Mouse (Mus musculus): ENCODE data around the gene Mapkbp1. TPM values are rescaled to one million over a fixed set of nuclear protein-coding genes. Genes with fewer than 3 reads are reported as not detected.

Mapkbp1 gene
- polyA plus RNA-seq, 1 experiment from 2014 or later, result 1.1 TPM

DNA sequence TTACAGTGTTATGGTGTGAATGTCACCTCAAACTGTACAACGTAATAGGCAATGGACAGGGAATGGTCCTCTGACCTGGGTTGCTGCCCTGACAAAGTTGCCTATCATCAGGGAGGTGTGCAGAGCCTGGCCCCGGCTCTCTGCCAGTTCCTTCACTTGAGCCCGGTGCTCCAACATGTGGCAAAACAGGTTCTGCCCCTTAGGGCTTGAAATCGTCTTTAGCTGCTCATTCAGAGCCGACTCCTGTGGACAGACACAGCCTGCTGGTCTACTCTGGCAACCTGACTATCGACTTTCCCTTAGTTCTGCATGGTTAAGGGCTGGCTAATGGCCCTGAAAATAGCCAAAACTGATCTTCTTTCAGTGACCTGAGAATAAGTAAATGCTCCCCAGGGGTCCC, 87.7 kb downstream of the Mapkbp1 start:
- H3K4me2 ChIP-seq (replicated peaks; ENCODE audit: low read depth), result no peak overlapping the region
- WGBS, result 46% methylated on average over 6 of the region's 6 CpGs
- no peaks in the 10 kb centered on the region for H3K27me3 ChIP-seq (ENCODE audit: control insufficient read depth, insufficient read depth, low read length)
- ATAC-seq (ENCODE audit: low FRiP score, low TSS enrichment) (peak; percentile 61), DNase-seq (ENCODE audit: low spot score) (peak; percentile 78)
- no peaks in the 10 kb centered on the region for H3K9me3 ChIP-seq (ENCODE audit: control insufficient read depth, low read length)
- 0 out of 2 replicates have a peak, but pooled peaks cover 3% of the 10 kb centered on the region for H3K4me1 ChIP-seq (replicated peaks; ENCODE audit: control insufficient read depth, insufficient read depth)
- no peak overlapping the region for H3K9ac ChIP-seq (ENCODE audit: low read length)
- H3K36me3 ChIP-seq (ENCODE audit: control insufficient read depth, insufficient read depth, low read length), result no peaks in the 10 kb centered on the region
- no peak overlapping the region for H3K4me3 ChIP-seq (ENCODE audit: low read depth, low read length)
- TF ChIP-seq EP300 (optimal IDR thresholded peaks at IDR 0.05) (no peak), CTCF (IDR thresholded peaks at IDR 0.05; ENCODE audit: low read depth) (peak; percentile 22; the same call in 1 of the 2 replicates)
- H3K27ac ChIP-seq (replicated peaks), result peak overlapping the region; percentile 58

DNA sequence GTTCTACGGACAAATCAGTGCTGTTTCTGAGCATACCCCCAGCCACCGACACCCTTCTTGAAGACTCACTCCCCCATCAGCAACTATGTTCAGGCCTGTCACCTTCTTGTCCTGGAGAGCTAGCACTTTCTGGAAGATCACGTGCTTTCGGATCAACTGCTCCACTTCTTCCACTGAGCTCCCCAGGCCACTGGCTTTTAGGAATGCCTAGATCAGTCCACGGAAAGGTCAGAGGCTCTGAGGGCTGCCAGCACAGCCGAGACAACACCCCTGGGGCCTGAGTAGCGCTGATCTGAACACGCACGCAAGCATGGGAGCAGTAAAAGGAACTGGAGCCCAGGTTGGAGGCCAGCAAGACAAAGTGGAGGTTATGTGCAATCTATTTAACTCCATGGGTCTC, 88.2 kb downstream of the Mapkbp1 start:
- 71% methylated on average over 9 of the region's 9 CpGs for WGBS
- Histone ChIP-seq H3K27ac (replicated peaks) (peak overlapping the region; percentile 58), H3K9ac (ENCODE audit: low read length) (no peak overlapping the region)

DNA sequence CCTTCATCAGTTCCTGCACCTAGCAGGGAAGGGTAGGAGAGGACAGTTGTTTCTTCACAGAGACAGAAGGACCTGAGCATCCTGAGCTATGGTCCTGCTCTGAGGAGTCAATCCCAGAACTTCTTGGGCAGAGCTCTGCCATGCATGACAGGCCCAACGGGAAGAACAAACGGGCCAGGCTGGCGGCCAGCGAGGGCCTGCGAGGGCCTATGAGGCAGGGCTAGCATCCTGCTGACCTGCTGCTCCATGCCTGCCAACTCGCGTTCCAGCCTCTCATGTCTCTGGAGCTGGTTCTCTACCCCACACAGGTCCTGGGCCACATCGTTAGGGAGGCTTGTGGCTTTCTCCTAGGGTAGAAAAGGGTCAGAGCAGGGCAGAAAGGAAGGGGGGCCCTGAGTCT, 89.7 kb downstream of the Mapkbp1 start:
- Histone ChIP-seq H3K27ac (replicated peaks) (no peak overlapping the region), H3K36me3 (ENCODE audit: control insufficient read depth, insufficient read depth, low read length) (no peaks in the 10 kb centered on the region), H3K4me1 (replicated peaks; ENCODE audit: control insufficient read depth, insufficient read depth) (0 out of 2 replicates have a peak, but pooled peaks cover 3% of the 10 kb centered on the region), H3K4me2 (replicated peaks; ENCODE audit: low read depth) (no peak overlapping the region), H3K4me3 (ENCODE audit: low read depth, low read length) (no peak overlapping the region), H3K9ac (ENCODE audit: low read length) (no peak overlapping the region), H3K27me3 (ENCODE audit: control insufficient read depth, insufficient read depth, low read length) (no peaks in the 10 kb centered on the region), H3K9me3 (ENCODE audit: control insufficient read depth, low read length) (no peaks in the 10 kb centered on the region)
- 81% methylated on average over 8 of the region's 8 CpGs for WGBS
- DNase-seq (ENCODE audit: low spot score) (no peak), ATAC-seq (ENCODE audit: low FRiP score, low TSS enrichment) (no peak)
- no peak for TF ChIP-seq EP300 (optimal IDR thresholded peaks at IDR 0.05)
- TF ChIP-seq CTCF (IDR thresholded peaks at IDR 0.05; ENCODE audit: low read depth), result no peak

More for the DNA sequence above, 88.2 kb downstream of the Mapkbp1 start:
- no peaks in the 10 kb centered on the region for H3K9me3 ChIP-seq (ENCODE audit: control insufficient read depth, low read length)
- H3K4me2 ChIP-seq (replicated peaks; ENCODE audit: low read depth), result no peak overlapping the region
- ATAC-seq (ENCODE audit: low FRiP score, low TSS enrichment), result no peak
- no peaks in the 10 kb centered on the region for H3K27me3 ChIP-seq (ENCODE audit: control insufficient read depth, insufficient read depth, low read length)
- 0 out of 2 replicates have a peak, but pooled peaks cover 3% of the 10 kb centered on the region for H3K4me1 ChIP-seq (replicated peaks; ENCODE audit: control insufficient read depth, insufficient read depth)
- H3K4me3 ChIP-seq (ENCODE audit: low read depth, low read length), result no peak overlapping the region
- TF ChIP-seq EP300 (optimal IDR thresholded peaks at IDR 0.05) (no peak), CTCF (IDR thresholded peaks at IDR 0.05; ENCODE audit: low read depth) (no peak)
- H3K36me3 ChIP-seq (ENCODE audit: control insufficient read depth, insufficient read depth, low read length), result no peaks in the 10 kb centered on the region
- no peak for DNase-seq (ENCODE audit: low spot score)

DNA sequence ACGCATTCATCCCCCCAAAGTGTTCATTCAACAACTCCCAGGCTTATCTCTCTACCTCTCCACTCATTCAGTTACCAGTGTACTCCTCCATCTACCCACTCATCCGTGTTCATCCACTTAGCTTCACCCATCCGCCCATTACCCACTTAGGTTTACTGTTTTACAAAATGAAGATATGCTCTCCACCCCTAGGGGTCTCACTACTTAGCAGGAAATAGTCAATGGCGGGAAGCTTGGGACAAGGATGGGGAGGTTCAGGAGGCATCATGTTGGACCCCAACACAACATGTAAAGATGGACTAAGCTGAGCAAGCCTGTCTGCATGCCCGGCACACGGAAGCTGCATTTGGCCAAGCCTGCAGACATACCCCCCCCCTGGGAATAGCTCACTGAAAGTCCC, 92.1 kb downstream of the Mapkbp1 start:
- no peak for DNase-seq (ENCODE audit: low spot score)
- no peak for ATAC-seq (ENCODE audit: low FRiP score, low TSS enrichment)
- Histone ChIP-seq H3K36me3 (ENCODE audit: control insufficient read depth, insufficient read depth, low read length) (no peaks in the 10 kb centered on the region), H3K4me2 (replicated peaks; ENCODE audit: low read depth) (no peak overlapping the region), H3K9ac (ENCODE audit: low read length) (no peak overlapping the region), H3K4me3 (ENCODE audit: low read depth, low read length) (no peak overlapping the region), H3K27me3 (ENCODE audit: control insufficient read depth, insufficient read depth, low read length) (no peaks in the 10 kb centered on the region), H3K27ac (replicated peaks) (no peak overlapping the region), H3K4me1 (replicated peaks; ENCODE audit: control insufficient read depth, insufficient read depth) (0 out of 2 replicates have a peak, but pooled peaks cover 3% of the 10 kb centered on the region), H3K9me3 (ENCODE audit: control insufficient read depth, low read length) (no peaks in the 10 kb centered on the region)
- TF ChIP-seq EP300 (optimal IDR thresholded peaks at IDR 0.05) (no peak), CTCF (IDR thresholded peaks at IDR 0.05; ENCODE audit: low read depth) (peak; percentile 52)
- 79% methylated on average over 6 of the region's 6 CpGs for WGBS

DNA sequence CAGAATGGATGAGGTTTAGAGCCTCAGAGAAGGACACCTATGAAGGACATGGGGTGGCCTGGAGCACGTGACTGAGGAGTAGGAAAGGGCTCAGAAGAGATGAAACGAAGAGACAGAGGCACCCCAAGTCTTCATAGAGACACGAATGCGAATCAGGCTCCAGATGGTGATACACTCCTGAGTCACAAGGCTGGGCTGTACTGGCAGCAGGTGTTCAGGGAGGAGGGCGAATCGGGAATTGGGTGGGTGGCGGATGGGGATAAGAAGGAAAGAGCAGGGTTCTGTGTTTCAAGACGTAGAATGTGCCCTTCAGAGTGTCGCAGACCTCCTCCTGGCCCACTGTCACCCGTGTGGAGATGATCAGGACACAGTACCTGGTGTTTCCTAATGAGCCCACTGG, 92.7 kb downstream of the Mapkbp1 start:
- no peak for ATAC-seq (ENCODE audit: low FRiP score, low TSS enrichment)
- no peaks in the 10 kb centered on the region for H3K9me3 ChIP-seq (ENCODE audit: control insufficient read depth, low read length)
- no peaks in the 10 kb centered on the region for H3K36me3 ChIP-seq (ENCODE audit: control insufficient read depth, insufficient read depth, low read length)
- H3K27ac ChIP-seq (replicated peaks), result no peak overlapping the region
- no peak for DNase-seq (ENCODE audit: low spot score)
- TF ChIP-seq EP300 (optimal IDR thresholded peaks at IDR 0.05) (no peak), CTCF (IDR thresholded peaks at IDR 0.05; ENCODE audit: low read depth) (no peak)
- H3K9ac ChIP-seq (ENCODE audit: low read length), result no peak overlapping the region
- H3K4me3 ChIP-seq (ENCODE audit: low read depth, low read length), result no peak overlapping the region
- WGBS, result 91% methylated on average over 10 of the region's 10 CpGs
- no peaks in the 10 kb centered on the region for H3K27me3 ChIP-seq (ENCODE audit: control insufficient read depth, insufficient read depth, low read length)
- H3K4me1 ChIP-seq (replicated peaks; ENCODE audit: control insufficient read depth, insufficient read depth), result 0 out of 2 replicates have a peak, but pooled peaks cover 3% of the 10 kb centered on the region
- H3K4me2 ChIP-seq (replicated peaks; ENCODE audit: low read depth), result no peak overlapping the region

DNA sequence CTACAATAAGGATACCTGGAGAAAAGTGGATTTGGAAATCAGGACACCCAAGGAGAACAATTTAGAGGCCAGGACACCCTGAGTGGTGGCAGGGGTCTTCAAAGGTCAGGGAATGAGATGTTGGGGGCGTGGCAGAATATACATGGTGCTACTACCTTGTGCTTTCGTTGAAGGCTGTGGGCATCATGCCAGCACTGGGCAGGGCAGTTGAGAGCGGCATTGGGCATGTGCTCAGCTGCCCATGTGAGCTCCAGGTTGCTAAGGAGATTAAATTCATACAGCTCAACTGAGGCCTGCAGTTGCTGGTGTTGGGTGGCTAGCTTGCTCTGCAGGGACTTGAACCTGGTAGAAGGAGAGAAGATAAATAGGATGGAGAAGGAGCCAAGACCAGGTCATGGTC, 93.7 kb downstream of the Mapkbp1 start:
- no peak overlapping the region for H3K27ac ChIP-seq (replicated peaks)
- DNase-seq (ENCODE audit: low spot score), result peak; percentile 63
- TF ChIP-seq CTCF (IDR thresholded peaks at IDR 0.05; ENCODE audit: low read depth) (no peak), EP300 (optimal IDR thresholded peaks at IDR 0.05) (no peak)
- WGBS, result 56% methylated on average over 3 of the region's 3 CpGs
- no peak; the same call in 1 of the 2 replicates for ATAC-seq (ENCODE audit: low FRiP score, low TSS enrichment)
- H3K4me1 ChIP-seq (replicated peaks; ENCODE audit: control insufficient read depth, insufficient read depth), result no peaks in the 10 kb centered on the region
- no peaks in the 10 kb centered on the region for H3K36me3 ChIP-seq (ENCODE audit: control insufficient read depth, insufficient read depth, low read length)
- H3K9me3 ChIP-seq (ENCODE audit: control insufficient read depth, low read length), result no peaks in the 10 kb centered on the region
- no peaks in the 10 kb centered on the region for H3K27me3 ChIP-seq (ENCODE audit: control insufficient read depth, insufficient read depth, low read length)
- H3K9ac ChIP-seq (ENCODE audit: low read length), result no peak overlapping the region
- no peak overlapping the region for H3K4me3 ChIP-seq (ENCODE audit: low read depth, low read length)
- no peak overlapping the region for H3K4me2 ChIP-seq (replicated peaks; ENCODE audit: low read depth)

Data from stomach, postnatal 0 days (tissue).